Mouse (Mus musculus): ENCODE measurements around the gene Gm4302. TPM values are rescaled to one million over a fixed set of nuclear protein-coding genes. Genes with fewer than 3 reads are reported as not detected.
"Not testable (repeated sequence)": the region's sequence is repeated elsewhere in the genome, so short reads cannot be mapped to it uniquely, and the experiment has no call there.

Gm4302 gene
- total RNA-seq (2021), result not detected
- long read RNA-seq, experiment 1, result 0 reads
- long read RNA-seq, experiment 2, result 0 reads

- DNase-seq; intact Hi-C loops (cut with DNase I; ENCODE audit: low total_unique reads): not testable (repeated sequence)
Observed at GRCm38 (mm10) chr10:100340536-100340935, at the start of gene Gm4302. TSS of gene Gm4302 (plus strand) at chr10:100340836.

GRCm38 (mm10) chr10:100296105-100296504 lies 44.5 kb upstream of the Gm4302 start:
- intact Hi-C loops (cut with DNase I; ENCODE audit: low total_unique reads), result no loop called here
- no peak for DNase-seq

- intact Hi-C loops (cut with DNase I; ENCODE audit: low total_unique reads); DNase-seq: not testable (repeated sequence)
Observed at GRCm38 (mm10) chr10:100300106-100300505, 40.5 kb upstream of the Gm4302 start.

- intact Hi-C loops (cut with DNase I; ENCODE audit: low total_unique reads); DNase-seq: not testable (repeated sequence)
Observed at GRCm38 (mm10) chr10:100335376-100335775, 5.3 kb upstream of the Gm4302 start, which contains the start of gene Gm4301. TSS of gene Gm4301 (plus strand) at chr10:100335676.

GRCm38 (mm10) chr10:100345672-100346071 lies 5.0 kb downstream of the Gm4302 start, which contains the start of gene Gm4303:
TSS of gene Gm4303 (plus strand) at chr10:100345972.
- DNase-seq; intact Hi-C loops (cut with DNase I; ENCODE audit: low total_unique reads): not testable (repeated sequence)

- intact Hi-C loops (cut with DNase I; ENCODE audit: low total_unique reads); DNase-seq: not testable (repeated sequence)
Observed at GRCm38 (mm10) chr10:100350793-100351192, 10.2 kb downstream of the Gm4302 start, which contains the start of gene Gm4305. TSS of gene Gm4305 (plus strand) at chr10:100351093.

- DNase-seq, result peak; percentile 4
- intact Hi-C loops (cut with DNase I; ENCODE audit: low total_unique reads), result not testable (repeated sequence)
Observed at GRCm38 (mm10) chr10:100356841-100357240, 16.2 kb downstream of the Gm4302 start.

- DNase-seq; intact Hi-C loops (cut with DNase I; ENCODE audit: low total_unique reads): not testable (repeated sequence)
Observed at GRCm38 (mm10) chr10:100361038-100361437, 20.4 kb downstream of the Gm4302 start, which contains the start of gene Gm4307. TSS of gene Gm4307 (plus strand) at chr10:100361338.

GRCm38 (mm10) chr10:100382460-100382859 lies 41.8 kb downstream of the Gm4302 start, which contains the start of gene Gm4312:
TSS of gene Gm4312 (minus strand) at chr10:100382560.
- DNase-seq; intact Hi-C loops (cut with DNase I; ENCODE audit: low total_unique reads): not testable (repeated sequence)

Other genes with a start within 250 kb of the Gm4302 start
- not detected for gene Gm4301, start 5.2 kb upstream of the Gm4302 start, total RNA-seq (2021)
- gene Gm4303, start 5.1 kb downstream of the Gm4302 start, total RNA-seq (2021), result not detected
- not detected for gene Gm4305, start 10.3 kb downstream of the Gm4302 start, total RNA-seq (2021)
- not detected for gene Gm4307, start 20.5 kb downstream of the Gm4302 start, total RNA-seq (2021)
- not detected for gene Gm4312, start 41.7 kb downstream of the Gm4302 start, total RNA-seq (2021)
- gene Tmtc3, start 146.5 kb downstream of the Gm4302 start, total RNA-seq (2021), result 10 to 100 TPM in 1 of 2 experiments, 1 to 10 TPM in 1; 9.5 to 10.0 TPM
- 1 to 10 TPM; 1.8 to 1.9 TPM for gene Cep290, start 146.7 kb downstream of the Gm4302 start, total RNA-seq (2021)
- gene 4930430F08Rik, start 249.6 kb downstream of the Gm4302 start, total RNA-seq (2021), result 1 to 10 TPM; 5.5 to 5.9 TPM
- not detected for gene 1700017N19Rik, start 249.6 kb downstream of the Gm4302 start, total RNA-seq (2021)

All from gastrocnemius, postnatal 14 days (tissue).